Mouse (Mus musculus) forebrain, postnatal 0 days (tissue): Measurements from ENCODE around the gene Sdhd. TPM values are rescaled to one million over a fixed set of nuclear protein-coding genes. Genes with fewer than 3 reads are reported as not detected.

Source experiments
- ATAC-seq: fragments of 200-750 bp; cut with Nextera tagmentation; 2 replicates; pipeline ENCODE4 v1.8.0; 2017; ENCODE audit warnings: mild to moderate bottlenecking, moderate library complexity
- DNase-seq: peaks from one replicate; pipeline ENCODE4 v3.0.0-alpha.2; 2015
- H3K27ac ChIP-seq: fragments of 300-500 bp; sonication (generic); 2 replicates; pipeline ENCODE4 v1.5.1; 2014; ENCODE audit warnings: low read depth, mild to moderate bottlenecking, antibody characterized with exemption, low read length, moderate library complexity, mixed read lengths
- H3K27me3 ChIP-seq: fragments of 300-500 bp; sonication (generic); 2 replicates; pipeline ENCODE4 v1.6.1; 2014; ENCODE audit warnings: mild to moderate bottlenecking, low read length, mixed read lengths; ENCODE audit not compliant: insufficient read depth
- H3K36me3 ChIP-seq: fragments of 300-500 bp; sonication (generic); 2 replicates; pipeline ENCODE4 v1.6.1; 2014; ENCODE audit warnings: mild to moderate bottlenecking, moderate library complexity; ENCODE audit not compliant: insufficient read depth
- H3K4me1 ChIP-seq: fragments of 300-500 bp; sonication (generic); 2 replicates; pipeline ENCODE4 v1.6.1; 2014; ENCODE audit warnings: antibody characterized with exemption; ENCODE audit not compliant: insufficient read depth
- H3K4me2 ChIP-seq: fragments of 300-500 bp; sonication (generic); 2 replicates; pipeline ENCODE4 v1.6.1; 2014; ENCODE audit warnings: low read depth, mild to moderate bottlenecking, moderate library complexity
- H3K4me3 ChIP-seq: fragments of 300-500 bp; sonication (generic); 2 replicates; pipeline ENCODE4 v1.5.1; 2014; ENCODE audit warnings: low read depth, low read length, mixed read lengths
- H3K9ac ChIP-seq: fragments of 300-500 bp; sonication (generic); 2 replicates; pipeline ENCODE4 v1.6.1; 2014; ENCODE audit warnings: mild to moderate bottlenecking
- H3K9me3 ChIP-seq: fragments of 300-500 bp; sonication (generic); 2 replicates; pipeline ENCODE4 v1.6.1; 2016; ENCODE audit warnings: low read length
- CTCF ChIP-seq: sonication (generic); IDR thresholded peaks from 2 replicates; pipeline ENCODE4 v1.5.1; 2016; ENCODE audit warnings: antibody characterized with exemption, control low read depth, low read depth
- WGBS: fragments of 180-500 bp; shearing (Covaris S2); extraction: QIAGEN DNeasy Blood & Tissue Kit; methylation state at CpG from one replicate; pipeline ENCODE4 v1.1.7; 2014; 5-methylcytosine and 5-hydroxymethylcytosine counted together
- polyA plus RNA-seq: library from polyadenylated mRNA; unstranded; fragments of >200 nt; fragmentation: Nextera tagmentation; extraction: Ambion mirVana; gene quantifications from 2 replicates; pipeline ENCODE4 v1.2.1, GENCODE M21; 2015
- total RNA-seq: library from RNA; depleted of rRNA; stranded (reverse); fragments of >200 nt; gene quantifications from 2 replicates; pipeline ENCODE4 v1.2.3, GENCODE M21; 2014

The Sdhd gene
- total and polyA plus RNA-seq, 2 experiments from 2014 or later: 168 to 279 TPM

DNA sequence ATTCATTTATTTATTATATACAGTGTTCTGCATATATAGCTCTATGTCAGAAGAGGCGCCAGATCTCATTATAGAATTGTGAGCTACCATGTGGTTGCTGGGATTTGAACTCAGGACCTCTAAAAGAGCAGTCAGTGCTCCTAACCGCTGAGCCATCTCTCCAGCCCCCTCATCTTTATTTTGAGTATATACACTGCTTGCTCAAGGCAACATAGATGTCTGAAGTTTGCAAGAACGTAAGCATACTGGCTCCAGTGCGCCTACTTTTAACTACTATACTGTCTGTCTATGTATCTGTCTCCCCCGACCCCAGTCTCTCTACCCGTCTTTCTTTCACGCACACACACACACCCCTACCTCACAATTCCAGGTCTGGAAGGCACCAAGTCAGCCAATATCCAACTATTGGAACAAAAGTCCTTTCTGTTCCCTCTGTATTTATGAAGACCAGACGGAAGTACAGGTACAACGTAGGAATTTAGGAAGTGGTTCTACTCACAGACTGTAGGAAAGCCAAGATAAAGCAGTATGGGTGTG is 14.2 kb upstream of the Sdhd start:
- no peaks in the 10 kb centered on the region for H3K4me1 ChIP-seq
- no peak overlapping the region for H3K9ac ChIP-seq
- DNase-seq (no peak), ATAC-seq (no peak)
- peaks cover 20% of the 10 kb centered on the region for H3K36me3 ChIP-seq
- no peak overlapping the region for H3K27ac ChIP-seq
- WGBS: 64% methylated on average over 9 of the region's 9 CpGs
- TF ChIP-seq CTCF: no peak
- peak overlapping the region; percentile 80 for H3K4me2 ChIP-seq
- peak overlapping the region; percentile 95; the same call in 1 of the 2 replicates for H3K4me3 ChIP-seq
- H3K9me3 ChIP-seq: no peaks in the 10 kb centered on the region
- H3K27me3 ChIP-seq: no peaks in the 10 kb centered on the region

DNA sequence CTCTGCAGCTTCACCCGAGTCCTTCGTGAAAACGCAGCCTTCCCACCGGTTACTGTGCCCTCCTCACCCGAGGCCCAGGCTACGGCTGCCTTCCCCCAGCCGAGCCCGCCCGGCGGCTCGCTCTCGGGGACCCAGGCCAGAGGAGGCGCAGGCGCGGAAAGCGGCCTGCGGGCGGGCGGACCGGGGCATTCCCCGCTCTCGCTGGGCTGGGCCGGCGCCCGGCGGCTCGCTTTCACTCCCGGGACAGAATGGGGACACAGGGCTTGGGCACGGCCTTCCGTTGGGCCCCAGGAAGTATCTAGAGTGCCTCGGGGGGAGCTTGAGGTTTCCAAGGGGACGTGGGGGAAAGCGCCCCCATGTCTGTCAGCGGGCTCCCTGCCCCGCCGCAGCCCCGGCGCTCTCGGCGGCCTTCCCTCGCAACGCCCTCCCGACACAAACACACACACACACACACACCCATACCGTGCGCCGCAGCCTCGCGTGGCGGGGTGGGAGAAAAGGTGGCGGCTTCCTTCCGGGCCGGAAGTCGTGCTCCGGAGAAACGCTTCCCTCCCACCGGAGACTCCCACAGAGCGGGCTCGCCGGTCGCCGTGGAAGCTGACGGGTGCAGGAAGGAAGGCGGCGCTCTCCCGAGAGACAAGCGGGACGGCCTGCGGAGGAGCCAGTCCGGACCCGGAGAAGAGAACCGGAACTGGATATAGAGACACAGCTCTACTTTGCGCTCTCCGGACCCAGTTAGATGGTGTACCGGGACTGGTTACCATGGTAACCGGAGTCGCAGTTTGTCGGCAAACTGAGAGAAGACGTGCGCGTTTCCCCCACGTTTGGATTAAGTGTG is 13.4 kb upstream of the Sdhd start, which contains the start of the genes Pih1d2 and Nkapd1:
Gene Pih1d2, plus strand, starts transcription at position 556 of the 838 bp plus-strand sequence.
Gene Nkapd1, minus strand, starts transcription at position 699 of the 838 bp plus-strand sequence.
- Histone ChIP-seq H3K27me3 (no peaks in the 10 kb centered on the region), H3K9me3 (no peaks in the 10 kb centered on the region), H3K4me3 (peak within 1 kb of the TSS; percentile 95), H3K4me2 (peak within 1 kb of the TSS; percentile 80), H3K9ac (peak within 1 kb of the TSS; percentile 90), H3K4me1 (no peaks in the 10 kb centered on the region), H3K27ac (peak within 1 kb of the TSS; percentile 93), H3K36me3 (peaks cover 27% of the 10 kb centered on the region)
- peak; percentile 97 for ATAC-seq
- peak; percentile 31 for TF ChIP-seq CTCF
- WGBS: under 1% methylated on average over 78 of the region's 81 CpGs
- peak; percentile 94 for DNase-seq

DNA sequence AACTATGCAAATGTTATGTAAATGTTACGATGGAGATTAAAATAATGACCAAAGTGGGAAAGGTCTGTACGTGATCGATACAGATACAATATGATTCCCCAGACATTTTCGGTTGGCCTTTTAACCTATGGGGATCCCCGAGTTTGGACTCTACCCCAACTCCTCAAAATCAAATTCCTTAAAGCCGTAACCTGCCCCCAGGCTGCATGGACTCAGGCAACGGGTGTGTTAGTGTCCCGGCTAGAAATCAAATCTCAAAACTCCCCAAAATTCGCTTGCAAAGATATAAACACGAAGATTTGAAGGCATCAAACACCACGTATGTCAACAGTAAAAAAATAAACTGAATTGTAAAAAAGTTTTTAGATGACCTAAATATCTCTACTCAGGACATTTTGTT is 12.5 kb upstream of the Sdhd start:
- Histone ChIP-seq H3K9me3 (no peaks in the 10 kb centered on the region), H3K9ac (peak overlapping the region; percentile 90), H3K4me2 (peak overlapping the region; percentile 80), H3K36me3 (peaks cover 30% of the 10 kb centered on the region), H3K27ac (no peak overlapping the region), H3K27me3 (no peaks in the 10 kb centered on the region), H3K4me3 (peak overlapping the region; percentile 95), H3K4me1 (no peaks in the 10 kb centered on the region)
- 42% methylated on average over 11 of the region's 11 CpGs for WGBS
- ATAC-seq: no peak
- DNase-seq: no peak
- TF ChIP-seq CTCF: no peak

DNA sequence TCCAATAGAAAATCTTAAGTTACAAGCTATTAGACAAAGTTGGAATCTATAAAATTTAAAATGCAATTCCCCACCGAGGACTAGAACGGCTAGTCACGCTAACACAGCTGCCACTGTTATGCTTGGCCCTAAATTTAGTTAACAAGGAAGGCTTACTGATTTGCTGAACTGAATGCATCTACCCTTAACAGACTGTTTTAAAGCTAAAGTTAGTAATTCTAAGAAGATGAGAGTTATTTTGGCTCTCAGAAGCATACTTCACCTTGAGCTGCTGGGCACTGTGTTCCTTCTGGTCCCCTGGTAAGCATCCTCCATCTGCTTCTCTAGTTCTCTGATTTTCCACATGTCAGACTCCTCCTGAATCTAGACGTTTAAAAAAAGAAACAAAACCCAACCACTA is 8.5 kb upstream of the Sdhd start:
- no peak overlapping the region for H3K4me2 ChIP-seq
- ATAC-seq: no peak
- H3K27me3 ChIP-seq: no peaks in the 10 kb centered on the region
- 83% methylated on average over 4 of the region's 4 CpGs for WGBS
- H3K9ac ChIP-seq: no peak overlapping the region
- DNase-seq: no peak
- peaks cover 61% of the 10 kb centered on the region for H3K36me3 ChIP-seq
- no peak for TF ChIP-seq CTCF
- H3K4me1 ChIP-seq: no peaks in the 10 kb centered on the region
- H3K9me3 ChIP-seq: no peaks in the 10 kb centered on the region
- H3K4me3 ChIP-seq: no peak overlapping the region
- H3K27ac ChIP-seq: no peak overlapping the region

DNA sequence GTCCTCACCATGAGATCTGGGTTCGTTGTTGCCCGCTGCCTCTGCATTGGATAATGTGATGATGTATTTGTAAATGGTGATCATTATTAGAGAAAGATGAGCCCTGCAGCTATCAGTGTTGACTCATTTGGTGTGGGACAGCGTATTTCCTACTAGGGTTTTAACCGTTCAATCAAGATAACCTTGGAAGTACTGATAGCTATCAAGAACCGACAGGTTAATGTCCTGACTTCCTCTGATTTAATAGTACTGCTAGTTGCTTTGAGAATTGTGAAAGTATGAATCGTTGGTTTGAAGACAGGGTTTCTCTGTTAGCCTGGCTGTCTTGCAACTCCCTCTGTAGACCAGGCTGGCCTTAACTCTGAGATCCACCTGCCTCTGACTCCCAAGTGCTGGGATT is 726 bp upstream of the Sdhd start:
- TF ChIP-seq CTCF: no peak
- DNase-seq: no peak
- Histone ChIP-seq H3K9me3 (no peaks in the 10 kb centered on the region), H3K4me1 (peaks cover 13% of the 10 kb centered on the region), H3K27me3 (no peaks in the 10 kb centered on the region), H3K36me3 (peaks cover 23% of the 10 kb centered on the region), H3K27ac (peak overlapping the region; percentile 90), H3K4me2 (peak overlapping the region; percentile 88), H3K9ac (peak overlapping the region; percentile 88), H3K4me3 (peak overlapping the region; percentile 96)
- no peak for ATAC-seq
- 7% methylated on average over 6 of the region's 6 CpGs for whole genome bisulfite sequencing

DNA sequence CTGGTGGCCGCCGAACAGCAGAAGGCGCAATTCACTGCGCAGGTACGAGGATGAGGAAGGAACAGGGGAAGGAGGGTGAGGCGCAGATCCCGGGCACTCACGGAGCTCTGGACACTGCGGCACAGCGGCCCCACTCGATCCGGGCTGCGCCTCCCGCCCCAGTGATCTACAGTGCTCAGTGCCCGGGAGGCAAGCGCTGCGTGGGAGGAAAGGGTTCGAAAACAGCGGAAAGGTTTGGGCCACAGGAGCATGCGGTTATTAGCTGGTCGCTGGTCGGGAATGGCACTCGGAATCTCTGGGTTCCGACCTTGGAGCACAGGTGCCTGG is 349 bp upstream of the Sdhd start:
- Histone ChIP-seq H3K4me3 (peak overlapping the region; percentile 96), H3K36me3 (peaks cover 24% of the 10 kb centered on the region), H3K9me3 (no peaks in the 10 kb centered on the region), H3K27me3 (no peaks in the 10 kb centered on the region), H3K4me1 (peaks cover 13% of the 10 kb centered on the region), H3K27ac (peak overlapping the region; percentile 90), H3K4me2 (peak overlapping the region; percentile 88), H3K9ac (peak overlapping the region; percentile 88)
- WGBS: 2% methylated on average over 24 of the region's 24 CpGs
- ATAC-seq (peak; percentile 80), DNase-seq (no peak)
- TF ChIP-seq CTCF: peak; percentile 51; the same call in 1 of the 2 replicates

DNA sequence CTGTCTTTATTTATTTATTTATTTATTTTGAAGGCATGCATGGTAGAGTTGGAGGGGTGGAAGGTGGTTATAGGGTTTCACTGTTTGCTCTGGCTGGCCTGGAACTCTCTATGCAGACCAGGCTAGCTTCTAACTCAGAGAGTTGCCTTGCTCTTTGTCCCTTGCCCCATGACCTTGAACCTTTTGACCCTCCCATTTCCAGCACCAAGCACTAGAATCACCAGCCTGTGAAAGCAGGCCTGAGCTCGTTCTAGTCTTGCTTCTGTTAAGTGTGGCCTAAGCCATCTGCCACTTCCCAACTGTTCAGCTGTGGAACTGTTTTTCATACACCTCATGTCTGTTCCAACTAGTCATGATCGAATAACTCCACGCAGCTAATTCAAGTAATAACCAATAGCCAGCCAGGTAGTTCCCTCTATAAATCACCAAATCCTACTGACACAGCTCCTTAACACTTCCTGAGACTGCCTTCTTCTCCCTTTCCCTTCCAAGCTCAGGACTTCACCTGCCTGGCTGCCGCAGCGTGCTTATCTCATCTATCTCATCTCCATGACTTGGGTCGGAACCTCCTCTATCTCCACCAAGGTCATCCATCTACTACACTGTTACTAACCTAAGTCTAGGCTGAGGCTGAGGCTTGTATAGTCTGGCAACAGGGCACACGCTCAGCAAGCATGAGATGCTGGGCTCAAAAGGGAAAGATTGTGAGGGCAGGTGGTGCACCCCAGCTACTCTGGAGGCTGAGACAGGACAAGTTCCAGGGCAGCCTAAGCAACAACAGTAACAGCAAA is 1.4 kb downstream of the Sdhd start:
- H3K9ac ChIP-seq: no peak overlapping the region
- peak overlapping the region; percentile 96 for H3K4me3 ChIP-seq
- 91% methylated on average over 7 of the region's 7 CpGs for WGBS
- peak overlapping the region; percentile 88 for H3K4me2 ChIP-seq
- H3K27ac ChIP-seq: no peak overlapping the region
- peaks cover 13% of the 10 kb centered on the region for H3K4me1 ChIP-seq
- DNase-seq (no peak), ATAC-seq (no peak)
- peaks cover 31% of the 10 kb centered on the region for H3K36me3 ChIP-seq
- TF ChIP-seq CTCF: no peak
- no peaks in the 10 kb centered on the region for H3K27me3 ChIP-seq
- no peaks in the 10 kb centered on the region for H3K9me3 ChIP-seq
